Mouse (Mus musculus) intestine, embryonic 16.5 days (tissue): ENCODE data around the gene Snx32. TPM values are rescaled to one million over a fixed set of nuclear protein-coding genes. Genes with fewer than 3 reads are reported as not detected.
"Not testable (repeated sequence)": the region's sequence is repeated elsewhere in the genome, so short reads cannot be mapped to it uniquely, and the experiment has no call there.

Experiments
- ATAC-seq: fragments of 200-750 bp; cut with Nextera tagmentation; 2 replicates; pipeline ENCODE4 v1.8.0; 2017; ENCODE audit warnings: moderate TSS enrichment, moderate library complexity
- H3K27ac ChIP-seq: fragments of 300-500 bp; sonication (generic); 2 replicates; pipeline ENCODE4 v1.5.1; 2014; ENCODE audit warnings: mild to moderate bottlenecking, low read length
- H3K27me3 ChIP-seq: fragments of 300-500 bp; sonication (generic); replicated peaks from 2 replicates; pipeline ENCODE4 v1.6.1; 2014; ENCODE audit warnings: low read length, control low read depth, mixed read lengths; ENCODE audit not compliant: control insufficient read depth, insufficient read depth
- H3K36me3 ChIP-seq: fragments of 300-500 bp; sonication (generic); 2 replicates; pipeline ENCODE4 v1.6.1; 2014; ENCODE audit warnings: low read length, control low read depth; ENCODE audit not compliant: control insufficient read depth, insufficient read depth
- H3K4me1 ChIP-seq: fragments of 300-500 bp; sonication (generic); 2 replicates; pipeline ENCODE4 v1.6.1; 2014; ENCODE audit warnings: low read length, control low read depth, mixed read lengths; ENCODE audit not compliant: control insufficient read depth, insufficient read depth
- H3K4me2 ChIP-seq: fragments of 300-500 bp; sonication (generic); 2 replicates; pipeline ENCODE4 v1.6.1; 2014; ENCODE audit warnings: low read depth, low read length, control low read depth
- H3K4me3 ChIP-seq: fragments of 300-500 bp; sonication (generic); 2 replicates; pipeline ENCODE4 v1.5.1; 2014; ENCODE audit warnings: mild to moderate bottlenecking, low read length
- H3K9ac ChIP-seq: fragments of 300-500 bp; sonication (generic); 2 replicates; pipeline ENCODE4 v1.6.1; 2014; ENCODE audit warnings: low read depth, low read length
- H3K9me3 ChIP-seq: fragments of 300-500 bp; sonication (generic); 2 replicates; pipeline ENCODE4 v1.6.1; 2016; ENCODE audit warnings: low read length, control low read depth; ENCODE audit not compliant: control insufficient read depth
- WGBS: fragments of 180-500 bp; shearing (Covaris S2); extraction: QIAGEN DNeasy Blood & Tissue Kit; methylation state at CpG from one replicate; pipeline ENCODE4 v1.1.7; 2014; 5-methylcytosine and 5-hydroxymethylcytosine counted together
- polyA plus RNA-seq: library from polyadenylated mRNA; unstranded; fragments of >200 nt; fragmentation: Nextera tagmentation; extraction: Ambion mirVana; gene quantifications from 2 replicates; pipeline ENCODE4 v1.2.1, GENCODE M21; 2015

The Snx32 gene
- polyA plus RNA-seq, 1 experiment from 2014 or later: 6.9 TPM

DNA sequence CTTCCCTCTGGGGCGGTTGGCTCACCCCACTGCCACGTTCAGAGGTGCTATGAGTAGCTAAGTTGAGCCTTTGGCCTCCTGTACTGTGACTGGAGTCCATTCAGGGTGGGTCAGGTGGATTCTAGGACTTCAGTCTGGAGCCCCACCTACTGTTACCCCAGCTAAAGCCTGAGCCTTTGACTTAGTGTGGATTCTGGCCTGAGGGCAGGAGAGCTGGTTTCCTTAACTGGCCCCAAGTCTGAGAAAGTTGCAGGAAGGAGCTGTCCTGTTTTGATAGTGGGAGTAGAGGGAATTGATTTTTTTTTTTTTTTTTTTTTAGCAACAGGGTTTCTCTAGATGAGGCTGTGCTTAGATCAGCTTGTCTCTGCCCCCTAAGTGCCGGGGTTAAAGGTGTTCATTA lies 16.0 kb downstream of the Snx32 start:
- H3K4me2 ChIP-seq: no peak overlapping the region
- peak overlapping the region; percentile 72 for H3K27ac ChIP-seq
- H3K4me3 ChIP-seq: no peak overlapping the region
- peaks cover 32% of the 10 kb centered on the region for H3K36me3 ChIP-seq
- H3K4me1 ChIP-seq: peaks cover 18% of the 10 kb centered on the region
- H3K9me3 ChIP-seq: no peaks in the 10 kb centered on the region
- H3K9ac ChIP-seq: no peak overlapping the region
- no peaks in the 10 kb centered on the region for H3K27me3 ChIP-seq
- 75% methylated on average over 3 of the region's 3 CpGs for WGBS
- ATAC-seq: peak; percentile 26

DNA sequence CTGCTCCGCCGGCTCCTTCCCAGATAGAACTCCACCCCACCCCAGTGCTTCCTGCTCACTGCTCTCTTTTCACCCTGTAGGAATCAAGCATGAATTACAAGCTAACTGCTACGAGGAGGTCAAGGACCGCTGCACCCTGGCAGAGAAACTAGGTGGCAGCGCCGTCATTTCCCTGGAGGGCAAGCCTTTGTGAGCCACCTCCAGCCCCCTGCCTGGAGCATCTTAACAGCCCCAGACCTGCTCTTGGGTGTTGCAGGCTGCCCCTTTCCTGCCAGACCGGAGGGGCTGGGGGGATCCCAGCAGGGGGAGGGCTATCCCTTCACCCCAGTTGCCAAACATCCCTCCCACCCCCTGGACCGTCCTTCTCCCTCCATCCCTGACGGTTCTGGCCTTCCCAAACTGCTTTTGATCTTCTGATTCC lies 17.0 kb downstream of the Snx32 start:
- not testable (repeated sequence) for H3K4me3 ChIP-seq, H3K9ac ChIP-seq, ATAC-seq, H3K9me3 ChIP-seq, H3K4me2 ChIP-seq, H3K27me3 ChIP-seq
- H3K4me1 ChIP-seq: peaks cover 18% of the 10 kb centered on the region
- 58% methylated on average over 9 of the region's 9 CpGs for WGBS
- peaks cover 32% of the 10 kb centered on the region for H3K36me3 ChIP-seq
- H3K27ac ChIP-seq: peak overlapping the region; percentile 14; the same call in 1 of the 2 replicates

DNA sequence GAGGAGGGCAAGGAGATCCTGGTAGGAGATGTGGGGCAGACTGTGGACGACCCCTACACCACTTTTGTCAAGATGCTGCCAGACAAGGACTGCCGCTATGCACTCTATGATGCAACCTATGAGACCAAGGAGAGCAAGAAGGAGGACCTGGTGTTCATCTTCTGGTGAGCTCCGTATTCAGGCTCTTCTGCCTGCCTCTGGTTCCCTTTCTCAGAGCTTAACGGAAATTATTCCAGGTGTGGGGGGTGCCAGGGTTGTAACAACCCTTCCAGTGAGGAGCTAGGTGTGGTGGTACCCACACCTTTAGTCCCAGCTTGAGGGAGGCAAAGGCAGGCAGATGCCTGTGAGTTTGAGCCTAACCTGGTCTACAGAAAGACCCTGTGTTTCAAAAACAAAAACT lies 17.7 kb downstream of the Snx32 start:
- Histone ChIP-seq H3K4me3 (peak overlapping the region; percentile 7; the same call in 1 of the 2 replicates), H3K4me2 (no peak overlapping the region; the same call in 1 of the 2 replicates), H3K36me3 (peaks cover 32% of the 10 kb centered on the region), H3K9ac (0 out of 2 replicates have a peak overlapping the region, but pooled peaks have one; percentile 24), H3K27ac (peak overlapping the region; percentile 33), H3K4me1 (peaks cover 18% of the 10 kb centered on the region), H3K9me3 (no peaks in the 10 kb centered on the region), H3K27me3 (no peaks in the 10 kb centered on the region)
- ATAC-seq: no peak
- WGBS: 83% methylated on average over 4 of the region's 4 CpGs

DNA sequence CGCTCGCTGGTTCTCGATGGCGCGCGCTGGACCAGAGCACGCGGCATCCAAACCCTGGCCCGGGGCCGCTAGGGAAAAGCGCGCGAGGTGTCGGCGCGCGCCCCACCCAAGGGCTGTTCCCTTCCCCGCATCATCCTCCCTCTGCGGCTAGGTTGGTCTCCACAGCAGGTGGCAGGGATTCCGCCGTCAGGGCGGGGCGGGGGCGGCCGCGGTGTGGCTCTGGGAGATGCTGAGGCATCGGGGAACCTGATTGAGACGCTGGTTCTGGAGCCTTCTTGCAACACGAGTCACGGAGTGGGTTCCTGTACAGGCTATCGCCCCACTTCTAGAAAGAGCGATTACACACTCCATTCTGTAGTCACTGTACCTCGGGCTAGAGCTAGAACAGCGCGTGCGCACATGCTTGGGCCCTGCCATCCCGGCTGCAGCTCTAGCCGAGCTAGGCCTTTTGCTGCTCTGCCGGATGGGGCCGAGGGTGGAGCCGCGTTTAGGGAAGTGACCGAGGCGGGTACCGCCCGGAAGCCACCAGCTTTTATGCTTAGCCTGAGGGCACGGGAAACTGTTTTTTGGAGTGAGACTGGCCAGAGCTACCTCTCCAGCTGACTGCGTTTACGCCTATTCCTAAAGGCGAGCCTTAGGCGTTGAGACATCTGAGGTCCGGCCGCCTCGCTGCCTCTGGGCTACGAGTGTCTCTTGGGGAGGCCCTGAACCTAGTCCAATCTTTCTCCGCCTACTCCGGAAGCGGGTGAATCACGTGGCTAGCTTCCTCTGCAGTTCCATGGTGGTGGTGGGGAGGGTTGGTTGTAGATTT lies 19.2 kb downstream of the Snx32 start:
- no peaks in the 10 kb centered on the region for H3K27me3 ChIP-seq
- peaks cover 32% of the 10 kb centered on the region for H3K4me1 ChIP-seq
- peak overlapping the region; percentile 99 for H3K27ac ChIP-seq
- H3K4me2 ChIP-seq: peak overlapping the region; percentile 79
- H3K9ac ChIP-seq: peak overlapping the region; percentile 97
- ATAC-seq: peak; percentile 27
- under 1% methylated on average over 59 of the region's 59 CpGs for WGBS
- no peaks in the 10 kb centered on the region for H3K9me3 ChIP-seq
- peak overlapping the region; percentile 98 for H3K4me3 ChIP-seq
- H3K36me3 ChIP-seq: peaks cover 23% of the 10 kb centered on the region

DNA sequence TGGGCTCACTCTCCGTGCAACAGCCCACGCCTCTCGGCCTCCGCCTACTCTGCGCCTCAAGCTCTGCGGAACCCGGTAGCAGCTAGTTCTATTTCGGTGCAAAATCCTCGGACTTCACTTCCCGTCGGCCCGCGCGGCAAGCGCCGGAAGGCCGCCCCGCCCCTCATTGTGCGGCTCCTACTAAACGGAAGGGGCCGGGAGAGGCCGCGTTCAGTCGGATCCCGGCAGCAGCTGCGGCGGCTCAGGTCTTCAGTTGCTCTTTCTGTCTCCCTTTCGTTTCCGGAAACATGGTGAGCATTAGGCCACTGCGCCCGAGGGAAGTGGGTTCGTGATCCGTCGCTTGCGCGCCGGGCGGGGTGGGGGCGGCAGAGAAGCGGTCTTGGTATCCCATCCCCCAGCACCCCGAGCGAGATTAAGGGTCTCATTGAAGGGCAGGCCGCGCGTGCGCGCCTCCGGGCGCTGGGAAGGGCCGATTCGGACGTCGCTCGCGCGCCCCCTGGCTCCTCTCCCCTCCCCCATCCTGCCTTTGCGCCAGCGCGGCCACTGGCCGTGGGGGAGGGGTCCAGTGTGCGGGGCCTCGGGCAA lies 19.9 kb downstream of the Snx32 start, which contains the start of gene Cfl1:
Gene Cfl1, plus strand, starts transcription at position 143 of the 585 bp plus-strand sequence.
- Histone ChIP-seq H3K4me1 (peaks cover 32% of the 10 kb centered on the region), H3K9ac (peak within 1 kb of the TSS; percentile 97), H3K27me3 (no peaks in the 10 kb centered on the region), H3K4me3 (peak within 1 kb of the TSS; percentile 98), H3K4me2 (peak within 1 kb of the TSS; percentile 93), H3K9me3 (no peaks in the 10 kb centered on the region), H3K36me3 (peaks cover 19% of the 10 kb centered on the region), H3K27ac (peak within 1 kb of the TSS; percentile 99)
- ATAC-seq: peak; percentile 49
- WGBS: under 1% methylated on average over 62 of the region's 62 CpGs

DNA sequence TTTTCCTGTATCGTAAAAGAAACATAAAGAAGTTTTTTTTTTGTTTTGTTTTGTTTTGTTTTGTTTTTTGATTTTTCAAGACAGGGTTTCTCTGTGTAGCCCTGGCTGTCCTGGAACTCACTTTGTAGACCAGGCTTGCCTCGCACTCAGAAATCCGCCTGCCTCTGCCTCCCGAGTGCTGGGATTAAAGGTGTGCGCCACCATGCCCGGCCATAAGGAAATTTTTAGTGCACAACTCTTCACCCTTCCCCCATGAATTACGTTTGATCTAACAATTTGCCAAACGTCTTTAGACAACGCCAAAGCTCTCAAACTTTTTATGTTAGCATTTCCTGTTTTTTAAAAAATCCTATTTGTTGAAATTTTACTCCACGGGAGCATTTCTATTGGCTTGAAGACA lies 20.6 kb downstream of the Snx32 start:
- 41% methylated on average over 10 of the region's 10 CpGs for WGBS
- peak overlapping the region; percentile 98; the same call in 1 of the 2 replicates for H3K4me3 ChIP-seq

DNA sequence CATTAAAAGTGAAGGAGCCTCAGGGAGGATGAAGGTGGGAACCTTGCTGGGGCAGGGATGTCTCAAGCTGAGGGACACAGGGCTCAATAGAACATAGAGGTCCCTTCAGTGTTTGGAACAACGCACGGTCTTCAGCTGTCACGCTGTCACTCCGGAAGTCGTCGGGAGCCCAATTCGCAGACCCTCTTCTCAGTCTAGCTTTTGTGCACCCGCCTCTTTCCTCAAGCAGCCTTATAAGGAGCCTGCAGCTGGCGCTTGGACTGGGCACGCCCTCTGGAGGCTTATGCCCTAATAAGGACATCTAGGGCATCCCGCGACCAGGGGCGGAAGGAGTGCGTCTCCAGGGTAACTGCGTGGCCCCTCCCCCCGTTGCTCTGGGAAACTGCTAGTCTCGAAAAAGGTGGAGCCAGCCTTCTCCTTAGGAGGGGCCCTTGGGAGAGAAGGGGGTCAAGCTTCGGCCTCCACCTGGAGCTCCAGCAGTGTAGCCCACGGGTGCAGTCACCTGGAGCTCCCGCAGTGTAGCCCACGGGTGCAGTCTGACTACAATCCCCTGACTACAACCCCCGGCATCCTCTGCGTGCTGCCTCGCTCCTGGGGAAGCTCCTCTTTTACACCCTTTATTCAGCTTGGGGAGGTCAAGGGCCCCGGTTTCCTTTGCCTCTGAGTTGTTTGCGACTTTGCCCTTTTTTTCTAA lies 21.3 kb downstream of the Snx32 start:
- peak; percentile 85 for ATAC-seq
- Histone ChIP-seq H3K27me3 (no peaks in the 10 kb centered on the region), H3K27ac (peak overlapping the region; percentile 99), H3K4me2 (peak overlapping the region; percentile 93), H3K4me3 (peak overlapping the region; percentile 65), H3K4me1 (peaks cover 29% of the 10 kb centered on the region), H3K9me3 (no peaks in the 10 kb centered on the region), H3K36me3 (peaks cover 12% of the 10 kb centered on the region; the same call in 1 of the 2 replicates), H3K9ac (peak overlapping the region; percentile 71)
- WGBS: under 1% methylated on average over 26 of the region's 26 CpGs

More for the DNA sequence above, 20.6 kb downstream of the Snx32 start:
- Histone ChIP-seq H3K4me2 (peak overlapping the region; percentile 43), H3K27ac (peak overlapping the region; percentile 99), H3K4me1 (peaks cover 31% of the 10 kb centered on the region), H3K36me3 (peaks cover 15% of the 10 kb centered on the region; the same call in 1 of the 2 replicates)
- H3K9me3 ChIP-seq, H3K27me3 ChIP-seq, H3K9ac ChIP-seq, ATAC-seq: not testable (repeated sequence)

DNA sequence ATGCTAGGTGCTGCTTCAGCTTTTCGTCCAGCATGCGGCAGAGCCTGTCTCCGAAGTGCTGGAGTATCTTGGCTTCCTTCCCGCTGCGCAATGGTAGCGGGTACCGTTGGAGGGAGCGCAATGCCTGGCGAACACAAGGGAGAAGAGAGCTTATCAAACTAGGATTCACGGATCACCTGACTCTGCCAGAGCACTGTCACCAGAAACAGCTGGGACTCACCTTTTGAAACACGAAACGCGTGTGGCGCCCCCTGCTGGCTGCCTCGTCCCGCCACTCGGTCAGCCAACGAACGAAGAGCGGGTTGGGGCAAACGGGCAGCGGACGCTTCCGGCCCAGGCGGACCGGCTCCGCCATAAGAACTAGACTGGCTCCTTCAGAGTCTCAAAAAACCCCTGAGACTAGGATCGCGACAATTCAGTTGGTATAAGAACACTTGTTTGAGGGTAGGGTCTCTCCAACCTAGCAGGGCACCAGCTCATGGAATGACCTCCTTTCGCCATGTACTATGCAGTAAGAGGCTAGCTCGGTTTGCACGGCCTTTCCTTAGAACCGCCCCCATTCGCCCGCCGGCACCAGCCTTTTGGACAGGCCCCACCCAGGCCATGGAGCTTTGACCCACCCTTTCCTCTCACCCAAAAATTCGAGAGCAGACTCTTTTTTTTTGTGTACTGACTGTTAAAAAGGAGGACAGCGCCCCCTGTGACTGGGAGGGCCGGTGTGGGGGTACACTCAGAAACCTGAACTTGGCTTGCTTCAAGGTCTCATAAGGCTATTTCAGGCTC lies 22.4 kb downstream of the Snx32 start, which contains the start of gene Mus81:
Gene Mus81, minus strand, starts transcription at position 635 of the 783 bp plus-strand sequence.
- Histone ChIP-seq H3K4me2 (peak within 1 kb of the TSS; percentile 93), H3K36me3 (peaks cover 8% of the 10 kb centered on the region), H3K27me3 (no peaks in the 10 kb centered on the region), H3K9me3 (no peaks in the 10 kb centered on the region), H3K4me3 (peak within 1 kb of the TSS; percentile 65), H3K27ac (peak within 1 kb of the TSS; percentile 99), H3K4me1 (peaks cover 27% of the 10 kb centered on the region), H3K9ac (peak within 1 kb of the TSS; percentile 71)
- WGBS: under 1% methylated on average over 39 of the region's 39 CpGs
- peak; percentile 73 for ATAC-seq
